11 mouse cellular contexts compared by ENCODE assay signal in genomic region chr9:122188724-122189123, GRCm38 (mm10).
DNase-seq lines count a peak whose midpoint lies in the region; ATAC-seq and TF ChIP-seq lines count a peak whose summit lies in the region.
"Had no signal": no experiment of that assay in that cellular context is flagged by ENCODE, and none has a peak within 500 bp of the region (broad histone marks: within the 10 kb centered on the region; RNA-seq: fewer than 3 reads in every experiment).

No protein-coding gene starts in this region.

- no peak overlapping the region for H3K4me2 ChIP-seq in lung, postnatal 0 days (replicated peaks; ENCODE audit: low read depth, low read length)
- H3K4me2 ChIP-seq: limb, embryonic 12.5 days had no signal

- TF ChIP-seq CTCF in lung, postnatal 0 days (IDR thresholded peaks at IDR 0.05), result peak; percentile 68

- H3K36me3 ChIP-seq in lung, postnatal 0 days (ENCODE audit: insufficient read depth, low read length), result no peaks in the 10 kb centered on the region
- H3K36me3 ChIP-seq: limb, embryonic 12.5 days had no signal

- ATAC-seq in lung, postnatal 0 days, result peak; percentile 73
- ATAC-seq in activated CD4-positive, CD25-positive, alpha-beta regulatory T cell, adult 4 months, result peak; percentile 90

- no peak overlapping the region for H3K9ac ChIP-seq in lung, postnatal 0 days (replicated peaks; ENCODE audit: low read depth)
- H3K9ac ChIP-seq: limb, embryonic 12.5 days had no signal

- WGBS in lung, postnatal 0 days, result 22% methylated on average over 1 of the region's 1 CpGs

- H3K27ac ChIP-seq in lung, postnatal 0 days (ENCODE audit: low read length), result no peak overlapping the region
- H3K27ac ChIP-seq: limb, embryonic 12.5 days had no signal

- peaks cover 4% of the 10 kb centered on the region; the same call in 1 of the 2 replicates for H3K4me1 ChIP-seq in lung, postnatal 0 days (ENCODE audit: insufficient read depth, low read depth, low read length)

- DNase-seq in lung, postnatal 0 days (ENCODE audit: low spot score), result peak; percentile 56
- DNase-seq in lung, adult 18-20 months, result no peak
- DNase-seq in lung, postnatal 36 days, result peak; percentile 39
- peak; percentile 71 to 82 for DNase-seq in thymus, postnatal 36 days
- DNase-seq in ovary, postnatal 14 days (ENCODE audit: low spot score), result no peak
- DNase-seq in gastrocnemius, postnatal 10 days, result no peak
- DNase-seq in testis, postnatal 14 days (ENCODE audit: low spot score), result no peak
- DNase-seq: adrenal gland, adult 8-10 months; heart, postnatal 36 days had no signal

- no peaks in the 10 kb centered on the region for H3K9me3 ChIP-seq in lung, postnatal 0 days (ENCODE audit: low read length)
- H3K9me3 ChIP-seq: limb, embryonic 12.5 days had no signal

- TF ChIP-seq EP300 in lung, postnatal 0 days (IDR thresholded peaks at IDR 0.05), result no peak

- no peaks in the 10 kb centered on the region for H3K27me3 ChIP-seq in lung, postnatal 0 days (replicated peaks; ENCODE audit: insufficient read depth, low read length)
- H3K27me3 ChIP-seq: limb, embryonic 12.5 days had no signal

- no peak overlapping the region for H3K4me3 ChIP-seq in lung, postnatal 0 days (ENCODE audit: low read depth, low read length)
- H3K4me3 ChIP-seq: limb, embryonic 12.5 days had no signal

Comparison
In these comparisons a context has a peak if more than half of its experiments do, and no peak if none do; other contexts are left out.
1. DNase-seq: peak in lung, postnatal 0 days (single experiment), lung, postnatal 36 days (single experiment) and thymus, postnatal 36 days (2 of 2); none in lung, adult 18-20 months (0 of 2), ovary, postnatal 14 days (single experiment), gastrocnemius, postnatal 10 days (single experiment) and testis, postnatal 14 days (single experiment).